ENCODE assay signal across 9 mouse cellular contexts in genomic region chr17:50469543-50470431, GRCm38 (mm10). TPM values are rescaled to one million over a fixed set of nuclear protein-coding genes. Genes with fewer than 3 reads are reported as not detected.
A peak's percentile ranks its signal among the peaks of the same experiment; 100 is the strongest.
DNase-seq lines count a peak whose midpoint lies in the region; ATAC-seq and TF ChIP-seq lines count a peak whose summit lies in the region.
"Had no signal": no experiment of that assay in that cellular context is flagged by ENCODE, and none has a peak within 500 bp of the region (broad histone marks: within the 10 kb centered on the region; RNA-seq: fewer than 3 reads in every experiment).

No protein-coding gene starts in this region.

- no peaks in the 10 kb centered on the region for H3K36me3 ChIP-seq in embryonic facial prominence, embryonic 12.5 days
- H3K36me3 ChIP-seq in heart, embryonic 16.5 days (ENCODE audit: control insufficient read depth, insufficient read depth) = no peaks in the 10 kb centered on the region
- H3K36me3 ChIP-seq in liver, postnatal 0 days (replicated peaks; ENCODE audit: insufficient read depth, low read length) = no peaks in the 10 kb centered on the region
- no peaks in the 10 kb centered on the region for H3K36me3 ChIP-seq in neural tube, embryonic 12.5 days
- H3K36me3 ChIP-seq: G1E had no signal

- H3K27me3 ChIP-seq in embryonic facial prominence, embryonic 12.5 days = no peaks in the 10 kb centered on the region
- no peaks in the 10 kb centered on the region for H3K27me3 ChIP-seq in heart, embryonic 16.5 days (ENCODE audit: control insufficient read depth, insufficient read depth, low read length)
- no peaks in the 10 kb centered on the region for H3K27me3 ChIP-seq in liver, postnatal 0 days (ENCODE audit: insufficient read depth, low read length)
- H3K27me3 ChIP-seq in neural tube, embryonic 12.5 days (replicated peaks) = no peaks in the 10 kb centered on the region

- intact Hi-C loops in gastrocnemius, adult 2 months (cut with DNase I) = no loop called here

- no peak for TF ChIP-seq CTCF in gastrocnemius, adult 2 months (IDR thresholded peaks at IDR 0.05)
- no peak for TF ChIP-seq CTCF in liver, postnatal 0 days (IDR thresholded peaks at IDR 0.05; ENCODE audit: low read depth)

- no peak for ATAC-seq in embryonic facial prominence, embryonic 12.5 days (ENCODE audit: insufficient number of reproducible peaks, insufficient read depth, low FRiP score, low TSS enrichment)
- no peak for ATAC-seq in heart, embryonic 16.5 days (replicated peaks; ENCODE audit: extremely low read depth, insufficient read depth, low FRiP score)
- ATAC-seq in liver, postnatal 0 days = peak; percentile 26; the same call in 1 of the 2 replicates
- peak; percentile 77 for ATAC-seq in neural tube, embryonic 12.5 days (ENCODE audit: low FRiP score, low read depth)

- H3K4me2 ChIP-seq in embryonic facial prominence, embryonic 12.5 days (replicated peaks) = peak overlapping the region; percentile 38
- H3K4me2 ChIP-seq in heart, embryonic 16.5 days (ENCODE audit: low read depth, low read length) = peak overlapping the region; percentile 47
- H3K4me2 ChIP-seq in liver, postnatal 0 days (ENCODE audit: low read depth, low read length) = peak overlapping the region; percentile 63
- H3K4me2 ChIP-seq in neural tube, embryonic 12.5 days (replicated peaks) = peak overlapping the region; percentile 44

- H3K4me3 ChIP-seq in gastrocnemius, adult 2 months = peak overlapping the region; percentile 70
- H3K4me3 ChIP-seq in embryonic facial prominence, embryonic 12.5 days = no peak overlapping the region
- peak overlapping the region; percentile 22 for H3K4me3 ChIP-seq in heart, embryonic 16.5 days (ENCODE audit: low read length)
- peak overlapping the region; percentile 32 for H3K4me3 ChIP-seq in liver, postnatal 0 days (ENCODE audit: low read depth, low read length)
- H3K4me3 ChIP-seq in neural tube, embryonic 12.5 days = no peak overlapping the region

- TF ChIP-seq EP300 in liver, postnatal 0 days (IDR thresholded peaks at IDR 0.05; ENCODE audit: low read depth) = no peak

- H3K4me1 ChIP-seq in embryonic facial prominence, embryonic 12.5 days = peaks cover 8% of the 10 kb centered on the region; the same call in 1 of the 2 replicates
- peaks cover 10% of the 10 kb centered on the region; the same call in 1 of the 2 replicates for H3K4me1 ChIP-seq in heart, embryonic 16.5 days (ENCODE audit: control insufficient read depth, insufficient read depth, low read length)
- peaks cover 8% of the 10 kb centered on the region for H3K4me1 ChIP-seq in liver, postnatal 0 days (ENCODE audit: insufficient read depth)
- peaks cover 6% of the 10 kb centered on the region for H3K4me1 ChIP-seq in neural tube, embryonic 12.5 days

- H3K9ac ChIP-seq in embryonic facial prominence, embryonic 12.5 days = no peak overlapping the region
- H3K9ac ChIP-seq in heart, embryonic 16.5 days (ENCODE audit: low read length) = peak overlapping the region; percentile 54; the same call in 1 of the 2 replicates
- H3K9ac ChIP-seq in liver, postnatal 0 days (replicated peaks) = peak overlapping the region; percentile 10
- no peak overlapping the region for H3K9ac ChIP-seq in neural tube, embryonic 12.5 days

- H3K9me3 ChIP-seq in embryonic facial prominence, embryonic 12.5 days = no peaks in the 10 kb centered on the region
- no peaks in the 10 kb centered on the region for H3K9me3 ChIP-seq in heart, embryonic 16.5 days (replicated peaks; ENCODE audit: control insufficient read depth, low read length)
- no peaks in the 10 kb centered on the region for H3K9me3 ChIP-seq in liver, postnatal 0 days (ENCODE audit: low read length)
- no peaks in the 10 kb centered on the region for H3K9me3 ChIP-seq in neural tube, embryonic 12.5 days

- WGBS in embryonic facial prominence, embryonic 12.5 days = 20% methylated on average over 13 of the region's 13 CpGs
- 39% methylated on average over 13 of the region's 13 CpGs for WGBS in heart, embryonic 16.5 days
- WGBS in liver, postnatal 0 days (ENCODE audit: insufficient replicate concordance) = 22% methylated on average over 13 of the region's 13 CpGs
- WGBS in neural tube, embryonic 12.5 days = 14% methylated on average over 13 of the region's 13 CpGs

- peak; percentile 32 for DNase-seq in gastrocnemius, adult 2 months
- DNase-seq in gastrocnemius, adult 8-10 months (ENCODE audit: low spot score in 2 of 2) = no peak
- peak; percentile 55 for DNase-seq in layer of hippocampus, adult 11-12 months (ENCODE audit: low spot score)
- DNase-seq in liver, postnatal 0 days = peak; percentile 51
- no peak for DNase-seq in urinary bladder, postnatal 14 days (ENCODE audit: low spot score)

- peak overlapping the region; percentile 81 for H3K27ac ChIP-seq in gastrocnemius, adult 2 months
- peak overlapping the region; percentile 84 for H3K27ac ChIP-seq in embryonic facial prominence, embryonic 12.5 days
- peak overlapping the region; percentile 87 for H3K27ac ChIP-seq in heart, embryonic 16.5 days (ENCODE audit: low read length)
- peak overlapping the region; percentile 80 for H3K27ac ChIP-seq in liver, postnatal 0 days (ENCODE audit: low read depth)
- H3K27ac ChIP-seq in neural tube, embryonic 12.5 days = no peak overlapping the region

RNA-seq across cellular contexts. Expression of gene Plcl2, which starts 39.4 kb away (rescaled TPM):
- total RNA-seq in gastrocnemius, adult 2 months (2021) = 10 to 100 TPM; 31.0 to 37.2 TPM
- total RNA-seq in gastrocnemius, adult 8-10 months (2022) = 10 to 100 TPM; 29.8 to 45.2 (median 39.3) TPM
- polyA plus RNA-seq in embryonic facial prominence, embryonic 12.5 days (2016; fragmentation: Nextera tagmentation; extraction: Ambion mirVana) = 5.9 and 6.1 TPM in 2 replicates
- 3.6 and 3.9 TPM in 2 replicates for polyA plus RNA-seq in heart, embryonic 16.5 days (2015; fragmentation: Nextera tagmentation; extraction: Ambion mirVana)
- 1.9 and 2.0 TPM in 2 replicates for polyA plus RNA-seq in liver, postnatal 0 days (2015; fragmentation: Nextera tagmentation; extraction: Ambion mirVana)
- polyA plus RNA-seq in neural tube, embryonic 12.5 days (2016; fragmentation: Nextera tagmentation; extraction: Ambion mirVana) = 8.6 and 10.2 TPM in 2 replicates
- polyA plus RNA-seq: G1E had no signal

Comparison
In these comparisons a context has a peak if more than half of its experiments do, and no peak if none do; other contexts are left out.
1. DNase-seq: peak in gastrocnemius, adult 2 months (single experiment), layer of hippocampus, adult 11-12 months (single experiment) and liver, postnatal 0 days (single experiment); none in gastrocnemius, adult 8-10 months (0 of 2) and urinary bladder, postnatal 14 days (single experiment).
2. H3K4me3 ChIP-seq: peak in gastrocnemius, adult 2 months (single experiment), heart, embryonic 16.5 days (single experiment) and liver, postnatal 0 days (single experiment); none in embryonic facial prominence, embryonic 12.5 days (single experiment) and neural tube, embryonic 12.5 days (single experiment).
3. ATAC-seq: peak in liver, postnatal 0 days (single experiment) and neural tube, embryonic 12.5 days (single experiment); none in embryonic facial prominence, embryonic 12.5 days (single experiment) and heart, embryonic 16.5 days (single experiment).
4. H3K9ac ChIP-seq: peak in heart, embryonic 16.5 days (single experiment) and liver, postnatal 0 days (single experiment); none in embryonic facial prominence, embryonic 12.5 days (single experiment) and neural tube, embryonic 12.5 days (single experiment).
5. Peak in every context shown above with its lines, with median percentiles within 50 percentile points of each other: H3K4me2 ChIP-seq.